Mouse (Mus musculus) layer of hippocampus, postnatal 14 days (tissue): Measurements from ENCODE around the gene Serpina3f. TPM values are rescaled to one million over a fixed set of nuclear protein-coding genes. Genes with fewer than 3 reads are reported as not detected.

Experiments used
- DNase-seq, 2 experiments: peaks; one replicate each; pipeline ENCODE4 v3.0.0; 2021 to 2022; ENCODE audit warnings: low spot score in 2 of 2, mixed read lengths in 1 of 2
- total RNA-seq, 2 experiments: library from RNA; stranded (reverse); gene quantifications; 2 replicates each; pipeline ENCODE4 v1.2.3; 2021

Serpina3f gene
- total RNA-seq, 2 experiments from 2014 or later = not detected

- peak in 1 of 2 experiments; percentile 26 for DNase-seq
These were observed 33.2 kb downstream of the Serpina3f start for GRCm38 (mm10) chr12:104247553-104248002.

DNA sequence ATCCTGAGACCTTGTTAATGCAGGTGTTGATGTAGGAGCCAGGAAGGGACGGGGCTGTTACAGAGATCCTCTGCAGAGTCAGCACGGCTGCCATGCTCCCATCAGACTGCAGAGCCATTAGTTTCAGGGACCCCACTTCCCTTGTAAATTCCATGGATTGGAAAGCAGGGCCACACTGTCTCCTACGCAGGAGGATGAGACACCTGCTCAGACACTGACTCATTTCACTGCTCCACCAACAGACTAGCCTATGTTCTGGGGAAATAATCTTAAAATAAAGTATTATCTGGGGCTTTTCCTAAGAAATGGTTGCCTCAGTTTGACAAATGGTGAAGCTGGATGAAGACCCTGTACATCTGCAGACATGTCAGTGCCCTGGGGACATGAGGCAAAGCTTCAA is 33.9 kb downstream of the Serpina3f start:
- DNase-seq = no peak

- no peak for DNase-seq
These were observed 46.7 kb downstream of the Serpina3f start for GRCm38 (mm10) chr12:104261041-104261440.

DNA sequence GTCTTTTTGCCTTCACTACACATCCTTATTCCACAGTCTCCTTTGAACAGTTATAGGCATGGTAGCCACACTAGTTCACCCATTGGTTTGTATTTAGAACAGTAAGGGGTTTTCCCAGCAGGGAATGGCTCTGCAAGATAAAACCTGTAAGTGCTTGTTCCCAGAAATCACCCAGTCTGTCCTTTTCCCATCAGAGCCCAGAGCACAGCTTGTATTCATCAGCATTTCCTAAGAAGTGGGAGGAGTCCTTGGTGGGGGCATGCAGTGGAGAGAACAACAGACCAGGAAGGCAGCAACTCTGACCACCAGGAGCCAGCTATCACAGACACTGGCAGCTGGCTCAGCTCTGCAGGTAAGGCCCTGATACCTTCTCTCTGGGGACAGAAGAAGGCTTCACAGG is 48.5 kb downstream of the Serpina3f start, which contains the start of gene Serpina3i:
Serpina3i (plus strand) TSS at position 260 of the 400 bp plus-strand sequence.
- no peak for DNase-seq

DNA sequence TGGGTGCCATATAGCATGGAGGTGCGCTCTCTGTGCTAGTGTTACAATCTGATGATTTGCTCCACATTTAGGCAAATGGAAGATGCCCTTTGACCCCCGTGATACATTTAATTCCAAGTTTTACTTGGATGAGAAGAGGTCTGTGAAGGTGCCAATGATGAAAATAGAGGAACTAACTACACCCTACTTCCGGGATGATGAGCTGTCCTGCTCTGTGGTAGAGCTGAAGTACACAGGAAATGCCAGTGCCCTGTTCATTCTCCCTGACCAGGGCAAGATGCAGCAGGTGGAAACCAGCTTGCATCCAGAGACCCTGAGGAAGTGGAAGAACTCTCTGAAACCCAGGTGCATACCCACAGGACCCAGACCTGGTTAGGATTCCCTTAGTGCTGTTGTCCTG is 52.0 kb downstream of the Serpina3f start:
- no peak for DNase-seq

Other genes starting within 250 kb of the Serpina3f start
- not detected for gene Serpina11, start 224.6 kb upstream of the Serpina3f start, total RNA-seq
- under 1 TPM in 1 of 2 experiments, not detected in 1; 0.18 TPM for gene Serpina9, start 200.8 kb upstream of the Serpina3f start, total RNA-seq
- gene Serpina12, start 170.1 kb upstream of the Serpina3f start, total RNA-seq = not detected
- not detected for gene Serpina5, start 113.4 kb upstream of the Serpina3f start, total RNA-seq
- gene Serpina3a, start 101.8 kb upstream of the Serpina3f start, total RNA-seq = not detected
- not detected for gene Serpina3b, start 86.5 kb upstream of the Serpina3f start, total RNA-seq
- under 1 TPM in 1 of 2 experiments, not detected in 1; 0.32 TPM for gene Serpina3c, start 60.7 kb upstream of the Serpina3f start, total RNA-seq
- gene Serpina3g, start 21.7 kb downstream of the Serpina3f start, total RNA-seq = 1 to 10 TPM in 1 of 2 experiments, under 1 TPM in 1; 0.76 to 1.2 TPM
- under 1 TPM; 0.64 to 0.88 TPM for gene Serpina3i, start 48.6 kb downstream of the Serpina3f start, total RNA-seq
- not detected for gene Serpina3j, start 100.0 kb downstream of the Serpina3f start, total RNA-seq
- gene Serpina3k, start 123.9 kb downstream of the Serpina3f start, total RNA-seq = not detected
- under 1 TPM in 1 of 2 experiments, not detected in 1; 0.45 TPM for gene Serpina3m, start 123.9 kb downstream of the Serpina3f start, total RNA-seq
- 10 to 100 TPM; 51.3 to 54.4 TPM for gene Serpina3n, start 192.2 kb downstream of the Serpina3f start, total RNA-seq